13 mouse cellular contexts compared by ENCODE assay signal in genomic region chr11:23013580-23014294, GRCm38 (mm10). TPM values are rescaled to one million over a fixed set of nuclear protein-coding genes. Genes with fewer than 3 reads are reported as not detected.
DNase-seq lines count a peak whose midpoint lies in the region; ATAC-seq and TF ChIP-seq lines count a peak whose summit lies in the region.
"Had no signal": no experiment of that assay in that cellular context is flagged by ENCODE, and none has a peak within 500 bp of the region (broad histone marks: within the 10 kb centered on the region; RNA-seq: fewer than 3 reads in every experiment).

No protein-coding gene starts in this region.

- peaks cover 2% of the 10 kb centered on the region; the same call in 1 of the 2 replicates for H3K36me3 ChIP-seq in liver, adult 2 months (ENCODE audit: control insufficient read depth, insufficient read depth, low read length)
- H3K36me3 ChIP-seq: hindbrain, embryonic 15.5 days; midbrain, embryonic 12.5 days had no signal

- WGBS in liver, adult 2 months = 96% methylated on average over 4 of the region's 4 CpGs

- peak; percentile 62; the same call in 1 of the 2 replicates for TF ChIP-seq CTCF in liver, adult 2 months (IDR thresholded peaks at IDR 0.05; ENCODE audit: low read depth, low read length)

- no peaks in the 10 kb centered on the region for H3K27me3 ChIP-seq in liver, adult 2 months (ENCODE audit: control insufficient read depth, insufficient read depth, low read length)
- H3K27me3 ChIP-seq: hindbrain, embryonic 15.5 days; midbrain, embryonic 12.5 days had no signal

- no peak overlapping the region for H3K4me3 ChIP-seq in liver, adult 2 months (ENCODE audit: insufficient read depth, low read depth, low read length)
- H3K4me3 ChIP-seq: hindbrain, embryonic 15.5 days; midbrain, embryonic 12.5 days had no signal

- no peaks in the 10 kb centered on the region for H3K4me1 ChIP-seq in liver, adult 2 months (ENCODE audit: control insufficient read depth, insufficient read depth, low read length)
- H3K4me1 ChIP-seq: hindbrain, embryonic 15.5 days; midbrain, embryonic 12.5 days had no signal

- no peak for ATAC-seq in cerebellum, adult (ENCODE audit: insufficient number of reproducible peaks, low FRiP score, low TSS enrichment)
- ATAC-seq: forebrain, embryonic 14.5 days had no signal

- TF ChIP-seq POLR2A in liver, adult 2 months (IDR thresholded peaks at IDR 0.05; ENCODE audit: extremely low read depth, insufficient read depth, low read length) = no peak

- no peak overlapping the region for H3K9ac ChIP-seq in liver, adult 2 months (ENCODE audit: low read depth, low read length)
- H3K9ac ChIP-seq: hindbrain, embryonic 15.5 days; midbrain, embryonic 12.5 days had no signal

- no peak overlapping the region for H3K27ac ChIP-seq in liver, adult 2 months (replicated peaks; ENCODE audit: insufficient read depth, low read depth, low read length)
- H3K27ac ChIP-seq: hindbrain, embryonic 15.5 days; midbrain, embryonic 12.5 days had no signal

- DNase-seq in heart, adult 11 months = peak; percentile 66
- no peak for DNase-seq in heart, postnatal 14 days
- peak; percentile 36 for DNase-seq in thymus, postnatal 0 days (ENCODE audit: low spot score)
- no peak for DNase-seq in thymus, adult 18-20 months
- peak; percentile 28 for DNase-seq in liver, adult 2 months (ENCODE audit: extremely low read depth, low read depth, low spot score)
- DNase-seq in thymus, postnatal 4 days = peak; percentile 32
- DNase-seq in layer of hippocampus, adult 9-10 months (ENCODE audit: low spot score) = no peak
- DNase-seq: cerebellum, adult 11-12 months; right cerebral cortex, postnatal 14 days had no signal

- intact Hi-C loops in heart, postnatal 14 days (cut with DNase I) = no loop called here

- no peaks in the 10 kb centered on the region for H3K79me2 ChIP-seq in liver, adult 2 months (ENCODE audit: control insufficient read depth, insufficient read depth, low read length)

RNA-seq across cellular contexts. Expression of gene Fam161a, which starts 6.4 kb away (rescaled TPM):
- total RNA-seq in heart, postnatal 14 days (2021) = 1 to 10 TPM; 2.9 to 3.8 TPM
- 1.3 and 2.0 TPM in 2 replicates for polyA plus RNA-seq in thymus, postnatal 0 days (2015; fragmentation: Nextera tagmentation; extraction: Ambion mirVana)
- 1.9 and 3.8 TPM in 2 replicates for total RNA-seq in liver, adult 2 months (2014; rRNA removed)
- 0.95 and 1.0 TPM in 2 replicates for polyA plus RNA-seq in liver, adult 2 months (2012; rRNA removed)

RNA-seq across cellular contexts. Expression of gene Cct4, which starts 23.4 kb away (rescaled TPM):
- total RNA-seq in heart, postnatal 14 days (2021) = 100 to 1,000 TPM; 108 to 120 TPM
- polyA plus RNA-seq in thymus, postnatal 0 days (2015; fragmentation: Nextera tagmentation; extraction: Ambion mirVana) = 230 and 241 TPM in 2 replicates
- total RNA-seq in liver, adult 2 months (2014; rRNA removed) = 86.8 and 92.2 TPM in 2 replicates
- polyA plus RNA-seq in liver, adult 2 months (2012; rRNA removed) = 89.2 and 136 TPM in 2 replicates

RNA-seq across cellular contexts. Expression of gene Commd1, which starts 31.6 kb away (rescaled TPM):
- total RNA-seq in heart, postnatal 14 days (2021) = 100 to 1,000 TPM; 150 to 168 TPM
- 265 and 303 TPM in 2 replicates for polyA plus RNA-seq in thymus, postnatal 0 days (2015; fragmentation: Nextera tagmentation; extraction: Ambion mirVana)
- 42.4 and 53.5 TPM in 2 replicates for total RNA-seq in liver, adult 2 months (2014; rRNA removed)
- 15.9 and 18.5 TPM in 2 replicates for polyA plus RNA-seq in liver, adult 2 months (2012; rRNA removed)

RNA-seq across cellular contexts. Expression of gene Gm28048, which starts 31.8 kb away (rescaled TPM):
- 1 to 10 TPM; 5.5 to 9.2 TPM for total RNA-seq in heart, postnatal 14 days (2021)
- polyA plus RNA-seq in thymus, postnatal 0 days (2015; fragmentation: Nextera tagmentation; extraction: Ambion mirVana) = 41.2 and 44.0 TPM in 2 replicates
- 12.4 and 13.0 TPM in 2 replicates for total RNA-seq in liver, adult 2 months (2014; rRNA removed)
- not detected in 2 replicates for polyA plus RNA-seq in liver, adult 2 months (2012; rRNA removed)

RNA-seq across cellular contexts. Expression of gene Zrsr1, which starts 41.9 kb away (rescaled TPM):
- total RNA-seq in heart, postnatal 14 days (2021) = 10 to 100 TPM; 10.2 to 11.6 TPM
- 3.1 and 3.7 TPM in 2 replicates for polyA plus RNA-seq in thymus, postnatal 0 days (2015; fragmentation: Nextera tagmentation; extraction: Ambion mirVana)
- 5.6 and 6.8 TPM in 2 replicates for total RNA-seq in liver, adult 2 months (2014; rRNA removed)
- polyA plus RNA-seq in liver, adult 2 months (2012; rRNA removed) = 3.8 and 4.9 TPM in 2 replicates

Comparison
In these comparisons a context has a peak if more than half of its experiments do, and no peak if none do; other contexts are left out.
1. DNase-seq: peak in heart, adult 11 months (single experiment), thymus, postnatal 0 days (single experiment), liver, adult 2 months (single experiment) and thymus, postnatal 4 days (single experiment); none in heart, postnatal 14 days (0 of 2), thymus, adult 18-20 months (0 of 2) and layer of hippocampus, adult 9-10 months (single experiment).